Mouse (Mus musculus) heart, embryonic 10.5 days (tissue): ENCODE results near the gene Dcp1a. TPM values are rescaled to one million over a fixed set of nuclear protein-coding genes. Genes with fewer than 3 reads are reported as not detected.

Source experiments
- DNase-seq: peaks from one replicate; pipeline ENCODE4 v3.0.0-alpha.2; 2017; ENCODE audit warnings: low spot score
- H3K27ac ChIP-seq: fragments of 300-500 bp; sonication (generic); 2 replicates; pipeline ENCODE4 v1.5.1; 2016; ENCODE audit warnings: mild to moderate bottlenecking
- H3K27me3 ChIP-seq: fragments of 300-500 bp; sonication (generic); 2 replicates; pipeline ENCODE4 v1.6.1; 2016; ENCODE audit warnings: mild to moderate bottlenecking; ENCODE audit not compliant: poor library complexity, insufficient read depth, severe bottlenecking
- H3K36me3 ChIP-seq: fragments of 300-500 bp; sonication (generic); 2 replicates; pipeline ENCODE4 v1.6.1; 2016; ENCODE audit warnings: mild to moderate bottlenecking, moderate library complexity
- H3K4me1 ChIP-seq: fragments of 300-500 bp; sonication (generic); 2 replicates; pipeline ENCODE4 v1.6.1; 2016; ENCODE audit warnings: mild to moderate bottlenecking
- H3K4me3 ChIP-seq: fragments of 300-500 bp; sonication (generic); 2 replicates; pipeline ENCODE4 v1.5.1; 2016; ENCODE audit warnings: mild to moderate bottlenecking, moderate library complexity
- H3K9me3 ChIP-seq: fragments of 300-500 bp; sonication (generic); 2 replicates; pipeline ENCODE4 v1.6.1; 2016; ENCODE audit warnings: mild to moderate bottlenecking, moderate library complexity
- WGBS: fragments of 180-500 bp; shearing (Covaris S2); methylation state at CpG from one replicate; pipeline ENCODE4 v1.1.7; 2016; 5-methylcytosine and 5-hydroxymethylcytosine counted together
- microRNA-seq: library from miRNA; unstranded; fragments of <30 nt; microRNA quantifications from one replicate; pipeline ENCODE4, GENCODE M21; 2017
- polyA plus RNA-seq: library from polyadenylated mRNA; unstranded; fragments of >200 nt; fragmentation: Nextera tagmentation; extraction: Ambion mirVana; gene quantifications from 2 replicates; pipeline ENCODE4 v1.2.1, GENCODE M21; 2016

Dcp1a gene
- polyA plus RNA-seq, 1 experiment from 2014 or later: 24.2 TPM

- peaks cover 26% of the 10 kb centered on the region; the same call in 1 of the 2 replicates for H3K4me1 ChIP-seq
- 78% methylated on average over 8 of the region's 8 CpGs for WGBS
- H3K27me3 ChIP-seq: no peaks in the 10 kb centered on the region
- peaks cover 77% of the 10 kb centered on the region for H3K36me3 ChIP-seq
- no peak overlapping the region for H3K4me3 ChIP-seq
- no peaks in the 10 kb centered on the region for H3K9me3 ChIP-seq
- DNase-seq: no peak
- H3K27ac ChIP-seq: no peak overlapping the region
Measured at GRCm38 (mm10) chr14:30573235-30573634, 93.9 kb downstream of the Dcp1a start.

- H3K4me3 ChIP-seq: no peak overlapping the region
- WGBS: 67% methylated on average over 6 of the region's 6 CpGs
Measured at GRCm38 (mm10) chr14:30573983-30574584, 94.7 kb downstream of the Dcp1a start.

GRCm38 (mm10) chr14:30575791-30576190 lies 96.5 kb downstream of the Dcp1a start:
- H3K4me3 ChIP-seq: no peak overlapping the region
- DNase-seq: no peak
- no peaks in the 10 kb centered on the region for H3K9me3 ChIP-seq
- H3K27ac ChIP-seq: 0 out of 2 replicates have a peak overlapping the region, but pooled peaks have one; percentile 17
- 72% methylated on average over 7 of the region's 7 CpGs for WGBS
- H3K4me1 ChIP-seq: peaks cover 27% of the 10 kb centered on the region; the same call in 1 of the 2 replicates
- H3K27me3 ChIP-seq: no peaks in the 10 kb centered on the region
- peaks cover 52% of the 10 kb centered on the region for H3K36me3 ChIP-seq

More at GRCm38 (mm10) chr14:30573983-30574584, 94.7 kb downstream of the Dcp1a start:
- Histone ChIP-seq H3K27ac (no peak overlapping the region), H3K4me1 (peaks cover 30% of the 10 kb centered on the region; the same call in 1 of the 2 replicates), H3K36me3 (peaks cover 68% of the 10 kb centered on the region), H3K27me3 (no peaks in the 10 kb centered on the region), H3K9me3 (no peaks in the 10 kb centered on the region)
- no peak for DNase-seq

GRCm38 (mm10) chr14:30576260-30576659 lies 96.9 kb downstream of the Dcp1a start:
- Histone ChIP-seq H3K4me1 (peaks cover 26% of the 10 kb centered on the region; the same call in 1 of the 2 replicates), H3K4me3 (no peak overlapping the region), H3K27ac (0 out of 2 replicates have a peak overlapping the region, but pooled peaks have one; percentile 32), H3K9me3 (no peaks in the 10 kb centered on the region), H3K27me3 (no peaks in the 10 kb centered on the region), H3K36me3 (peaks cover 47% of the 10 kb centered on the region)
- 61% methylated on average over 5 of the region's 5 CpGs for WGBS
- DNase-seq: no peak

Small RNA genes within 50 kb of the gene (microRNA-seq; reads per million reads assigned to microRNA genes)
- 5.1 reads per million, percentile 15 among the genes with 10 or more reads in this experiment for gene Mir3076

Other genes starting within 250 kb of the Dcp1a start
- 8.5 and 12.8 TPM in 2 replicates for gene Cacna1d, start 11.9 kb downstream of the Dcp1a start, polyA plus RNA-seq
- 122 and 199 TPM in 2 replicates for gene Tkt, start 68.8 kb downstream of the Dcp1a start, polyA plus RNA-seq
- 32.4 and 37.3 TPM in 2 replicates for gene Prkcd, start 146.7 kb downstream of the Dcp1a start, polyA plus RNA-seq
- gene Rft1, start 174.8 kb downstream of the Dcp1a start, polyA plus RNA-seq: 11.6 and 11.8 TPM in 2 replicates
- gene Sfmbt1, start 235.3 kb downstream of the Dcp1a start, polyA plus RNA-seq: 11.0 and 13.0 TPM in 2 replicates